Mouse (Mus musculus): ENCODE measurements around the gene Grik4. TPM values are rescaled to one million over a fixed set of nuclear protein-coding genes. Genes with fewer than 3 reads are reported as not detected.
"Not testable (repeated sequence)": the region's sequence is repeated elsewhere in the genome, so short reads cannot be mapped to it uniquely, and the experiment has no call there.

The Grik4 gene
- polyA plus RNA-seq, 1 experiment from 2014 or later, result 0.10 TPM

GRCm38 (mm10) chr9:42785173-42785830 lies 159.0 kb downstream of the Grik4 start:
- H3K27me3 ChIP-seq (ENCODE audit: control insufficient read depth, insufficient read depth, low read length), result no peaks in the 10 kb centered on the region
- DNase-seq (ENCODE audit: low spot score) (no peak), ATAC-seq (ENCODE audit: low FRiP score, low TSS enrichment) (no peak)
- H3K27ac ChIP-seq (replicated peaks), result no peak overlapping the region
- TF ChIP-seq EP300 (optimal IDR thresholded peaks at IDR 0.05) (no peak), CTCF (IDR thresholded peaks at IDR 0.05; ENCODE audit: low read depth) (no peak)
- no peaks in the 10 kb centered on the region for H3K4me1 ChIP-seq (replicated peaks; ENCODE audit: control insufficient read depth, insufficient read depth)
- no peak overlapping the region for H3K4me3 ChIP-seq (ENCODE audit: low read depth, low read length)
- H3K36me3 ChIP-seq (ENCODE audit: control insufficient read depth, insufficient read depth, low read length), result no peaks in the 10 kb centered on the region
- no peak overlapping the region for H3K9ac ChIP-seq (ENCODE audit: low read length)
- WGBS, result 57% methylated on average over 10 of the region's 10 CpGs
- H3K4me2 ChIP-seq (replicated peaks; ENCODE audit: low read depth), result no peak overlapping the region
- no peaks in the 10 kb centered on the region for H3K9me3 ChIP-seq (ENCODE audit: control insufficient read depth, low read length)

- DNase-seq (ENCODE audit: low spot score), result peak; percentile 43
- whole genome bisulfite sequencing, result 43% methylated on average over 8 of the region's 8 CpGs
- Histone ChIP-seq H3K27me3 (ENCODE audit: control insufficient read depth, insufficient read depth, low read length) (no peaks in the 10 kb centered on the region), H3K36me3 (ENCODE audit: control insufficient read depth, insufficient read depth, low read length) (no peaks in the 10 kb centered on the region), H3K4me3 (ENCODE audit: low read depth, low read length) (no peak overlapping the region), H3K9ac (ENCODE audit: low read length) (no peak overlapping the region), H3K4me2 (replicated peaks; ENCODE audit: low read depth) (no peak overlapping the region), H3K9me3 (ENCODE audit: control insufficient read depth, low read length) (no peaks in the 10 kb centered on the region), H3K27ac (replicated peaks) (no peak overlapping the region), H3K4me1 (replicated peaks; ENCODE audit: control insufficient read depth, insufficient read depth) (no peaks in the 10 kb centered on the region)
- peak; percentile 57; the same call in 1 of the 2 replicates for ATAC-seq (ENCODE audit: low FRiP score, low TSS enrichment)
- no peak for TF ChIP-seq CTCF (IDR thresholded peaks at IDR 0.05; ENCODE audit: low read depth)
- no peak for TF ChIP-seq EP300 (optimal IDR thresholded peaks at IDR 0.05)
Observed at GRCm38 (mm10) chr9:42783248-42783903, 160.9 kb downstream of the Grik4 start.

GRCm38 (mm10) chr9:42778471-42779263 lies 165.6 kb downstream of the Grik4 start:
- H3K27ac ChIP-seq (replicated peaks); H3K36me3 ChIP-seq (ENCODE audit: control insufficient read depth, insufficient read depth, low read length); H3K27me3 ChIP-seq (ENCODE audit: control insufficient read depth, insufficient read depth, low read length); ATAC-seq (ENCODE audit: low FRiP score, low TSS enrichment); H3K4me1 ChIP-seq (replicated peaks; ENCODE audit: control insufficient read depth, insufficient read depth); DNase-seq (ENCODE audit: low spot score); H3K9me3 ChIP-seq (ENCODE audit: control insufficient read depth, low read length); H3K9ac ChIP-seq (ENCODE audit: low read length); H3K4me3 ChIP-seq (ENCODE audit: low read depth, low read length); H3K4me2 ChIP-seq (replicated peaks; ENCODE audit: low read depth): not testable (repeated sequence)
- 23% methylated on average over 21 of the region's 21 CpGs for WGBS

GRCm38 (mm10) chr9:42777913-42778312 lies 166.4 kb downstream of the Grik4 start:
- no peak for ATAC-seq (ENCODE audit: low FRiP score, low TSS enrichment)
- H3K27ac ChIP-seq (replicated peaks), result no peak overlapping the region

GRCm38 (mm10) chr9:42776804-42777203 lies 167.5 kb downstream of the Grik4 start:
- no peak for TF ChIP-seq CTCF (IDR thresholded peaks at IDR 0.05; ENCODE audit: low read depth)
- TF ChIP-seq EP300 (optimal IDR thresholded peaks at IDR 0.05), result no peak
- Histone ChIP-seq H3K36me3 (ENCODE audit: control insufficient read depth, insufficient read depth, low read length) (no peaks in the 10 kb centered on the region), H3K9ac (ENCODE audit: low read length) (no peak overlapping the region), H3K4me1 (replicated peaks; ENCODE audit: control insufficient read depth, insufficient read depth) (no peaks in the 10 kb centered on the region), H3K9me3 (ENCODE audit: control insufficient read depth, low read length) (no peaks in the 10 kb centered on the region), H3K4me2 (replicated peaks; ENCODE audit: low read depth) (no peak overlapping the region), H3K27me3 (ENCODE audit: control insufficient read depth, insufficient read depth, low read length) (no peaks in the 10 kb centered on the region), H3K4me3 (ENCODE audit: low read depth, low read length) (no peak overlapping the region), H3K27ac (replicated peaks) (no peak overlapping the region)
- DNase-seq (ENCODE audit: low spot score) (no peak), ATAC-seq (ENCODE audit: low FRiP score, low TSS enrichment) (no peak)
- WGBS, result 47% methylated on average over 9 of the region's 9 CpGs

More at GRCm38 (mm10) chr9:42777913-42778312, 166.4 kb downstream of the Grik4 start:
- TF ChIP-seq CTCF (IDR thresholded peaks at IDR 0.05; ENCODE audit: low read depth) (no peak), EP300 (optimal IDR thresholded peaks at IDR 0.05) (no peak)
- Histone ChIP-seq H3K4me2 (replicated peaks; ENCODE audit: low read depth) (no peak overlapping the region), H3K27me3 (ENCODE audit: control insufficient read depth, insufficient read depth, low read length) (no peaks in the 10 kb centered on the region), H3K4me1 (replicated peaks; ENCODE audit: control insufficient read depth, insufficient read depth) (no peaks in the 10 kb centered on the region), H3K9me3 (ENCODE audit: control insufficient read depth, low read length) (no peaks in the 10 kb centered on the region), H3K9ac (ENCODE audit: low read length) (no peak overlapping the region), H3K36me3 (ENCODE audit: control insufficient read depth, insufficient read depth, low read length) (no peaks in the 10 kb centered on the region), H3K4me3 (ENCODE audit: low read depth, low read length) (no peak overlapping the region)
- 58% methylated on average over 8 of the region's 8 CpGs for WGBS
- no peak for DNase-seq (ENCODE audit: low spot score)

Data from stomach, postnatal 0 days (tissue).